Mouse (Mus musculus) embryonic fibroblast, embryonic 13.5 days (primary cell): ENCODE measurements around the gene Pms1.
"Not testable (repeated sequence)": the region's sequence is repeated elsewhere in the genome, so short reads cannot be mapped to it uniquely, and the experiment has no call there.

Experiments
- CTCF ChIP-seq: IDR thresholded peaks from 2 replicates; pipeline ENCODE4 v1.5.1; 2011; ENCODE audit warnings: mild to moderate bottlenecking, control low read depth, low read length, moderate library complexity, borderline replicate concordance; ENCODE audit not compliant: insufficient read depth
- POLR2A ChIP-seq: IDR thresholded peaks from 2 replicates; pipeline ENCODE4 v1.6.1; 2011; ENCODE audit warnings: low read depth, mild to moderate bottlenecking, control low read depth, low read length, moderate library complexity

GRCm38 (mm10) chr1:53333527-53333926, 36.7 kb upstream of the Pms1 start:
- not testable (repeated sequence) for TF ChIP-seq CTCF, POLR2A
